In genomic region chr7:81523663-81524017, GRCm38 (mm10) we compare ENCODE assay signal across 8 mouse cellular contexts. TPM values are rescaled to one million over a fixed set of nuclear protein-coding genes. Genes with fewer than 3 reads are reported as not detected.
DNase-seq lines count a peak whose midpoint lies in the region; ATAC-seq lines count a peak whose summit lies in the region.

No protein-coding gene starts in this region.

- peak overlapping the region; percentile 80 for H3K9ac ChIP-seq in kidney, embryonic 16.5 days (replicated peaks; ENCODE audit: low read length)
- peak overlapping the region; percentile 63 for H3K9ac ChIP-seq in hindbrain, embryonic 14.5 days
- H3K9ac ChIP-seq in midbrain, embryonic 14.5 days (replicated peaks; ENCODE audit: low read length) = peak overlapping the region; percentile 79

- peak overlapping the region; percentile 97 for H3K27ac ChIP-seq in kidney, embryonic 16.5 days (ENCODE audit: low read length)
- peak overlapping the region; percentile 80 for H3K27ac ChIP-seq in brown adipose tissue, adult 24 weeks (replicated peaks; ENCODE audit: low read depth, low read length)
- H3K27ac ChIP-seq in hindbrain, embryonic 14.5 days = peak overlapping the region; percentile 96
- H3K27ac ChIP-seq in midbrain, embryonic 14.5 days (replicated peaks; ENCODE audit: low read depth, low read length) = peak overlapping the region; percentile 98

- peak overlapping the region; percentile 83 for H3K4me2 ChIP-seq in kidney, embryonic 16.5 days (replicated peaks; ENCODE audit: low read depth, low read length)
- peak overlapping the region; percentile 78 for H3K4me2 ChIP-seq in hindbrain, embryonic 14.5 days (replicated peaks)
- H3K4me2 ChIP-seq in midbrain, embryonic 14.5 days (ENCODE audit: low read length) = peak overlapping the region; percentile 66

- DNase-seq in kidney, adult 18-20 months = no peak
- no peak for DNase-seq in hindbrain, embryonic 14.5 days (ENCODE audit: low spot score)
- DNase-seq in midbrain, embryonic 14.5 days = no peak
- DNase-seq in thymus, postnatal 10 days (ENCODE audit: low spot score in 2 of 2) = no peak
- no peak for DNase-seq in layer of hippocampus, postnatal 36 days
- DNase-seq in urinary bladder, postnatal 14 days (ENCODE audit: low spot score) = no peak

- H3K27me3 ChIP-seq in kidney, embryonic 16.5 days (ENCODE audit: insufficient read depth, low read length) = no peaks in the 10 kb centered on the region
- H3K27me3 ChIP-seq in hindbrain, embryonic 14.5 days (ENCODE audit: control insufficient read depth, insufficient read depth, low read length) = no peaks in the 10 kb centered on the region
- no peaks in the 10 kb centered on the region for H3K27me3 ChIP-seq in midbrain, embryonic 14.5 days (ENCODE audit: control insufficient read depth, insufficient read depth, low read length)

- 5% methylated on average over 13 of the region's 13 CpGs for WGBS in kidney, embryonic 16.5 days
- 11% methylated on average over 13 of the region's 13 CpGs for WGBS in hindbrain, embryonic 14.5 days
- 10% methylated on average over 13 of the region's 13 CpGs for WGBS in midbrain, embryonic 14.5 days

- H3K4me1 ChIP-seq in kidney, embryonic 16.5 days (ENCODE audit: insufficient read depth, low read length) = peaks cover 18% of the 10 kb centered on the region
- H3K4me1 ChIP-seq in brown adipose tissue, adult 24 weeks (ENCODE audit: control insufficient read depth, insufficient read depth, insufficient read length, low read length) = no peaks in the 10 kb centered on the region
- H3K4me1 ChIP-seq in hindbrain, embryonic 14.5 days (replicated peaks; ENCODE audit: control insufficient read depth, insufficient read depth, low read length) = peaks cover 18% of the 10 kb centered on the region
- H3K4me1 ChIP-seq in midbrain, embryonic 14.5 days (ENCODE audit: control insufficient read depth, insufficient read depth, low read length) = peaks cover 19% of the 10 kb centered on the region

- no peaks in the 10 kb centered on the region for H3K9me3 ChIP-seq in kidney, embryonic 16.5 days (ENCODE audit: low read length)
- H3K9me3 ChIP-seq in hindbrain, embryonic 14.5 days (ENCODE audit: control insufficient read depth, low read length) = no peaks in the 10 kb centered on the region
- H3K9me3 ChIP-seq in midbrain, embryonic 14.5 days (ENCODE audit: control insufficient read depth, low read length) = no peaks in the 10 kb centered on the region

- peak overlapping the region; percentile 86 for H3K4me3 ChIP-seq in kidney, embryonic 16.5 days (ENCODE audit: low read length)
- peak overlapping the region; percentile 88 for H3K4me3 ChIP-seq in brown adipose tissue, adult 24 weeks (ENCODE audit: insufficient read depth, low read depth, low read length)
- H3K4me3 ChIP-seq in hindbrain, embryonic 14.5 days (replicated peaks; ENCODE audit: low read length) = peak overlapping the region; percentile 55
- H3K4me3 ChIP-seq in midbrain, embryonic 14.5 days (replicated peaks; ENCODE audit: low read depth, low read length) = peak overlapping the region; percentile 69

- H3K36me3 ChIP-seq in kidney, embryonic 16.5 days (ENCODE audit: insufficient read depth, low read length) = peaks cover 3% of the 10 kb centered on the region; the same call in 1 of the 2 replicates
- peaks cover 14% of the 10 kb centered on the region for H3K36me3 ChIP-seq in hindbrain, embryonic 14.5 days (replicated peaks; ENCODE audit: control insufficient read depth, insufficient read depth)
- peaks cover 10% of the 10 kb centered on the region for H3K36me3 ChIP-seq in midbrain, embryonic 14.5 days (ENCODE audit: control insufficient read depth, insufficient read depth, low read length)

- ATAC-seq in kidney, embryonic 16.5 days (ENCODE audit: low FRiP score, low TSS enrichment) = no peak
- ATAC-seq in hindbrain, embryonic 14.5 days (ENCODE audit: low FRiP score) = no peak; the same call in 1 of the 2 replicates
- ATAC-seq in midbrain, embryonic 14.5 days (ENCODE audit: low FRiP score, low TSS enrichment) = no peak; the same call in 1 of the 2 replicates

RNA-seq across cellular contexts. Expression of gene BC048679, which starts 25.6 kb away (rescaled TPM):
- polyA plus RNA-seq in kidney, embryonic 16.5 days (2015; fragmentation: Nextera tagmentation; extraction: Ambion mirVana) = not detected in 2 replicates
- not detected in 2 replicates for polyA plus RNA-seq in brown adipose tissue, adult 24 weeks (2012; ENCODE audit: insufficient read depth, insufficient read length, missing spikeins)
- not detected in 2 replicates for polyA plus RNA-seq in hindbrain, embryonic 14.5 days (2014; fragmentation: Nextera tagmentation; extraction: Ambion mirVana)
- polyA plus RNA-seq in midbrain, embryonic 14.5 days (2014; fragmentation: Nextera tagmentation; extraction: Ambion mirVana) = not detected in 2 replicates
- not detected for total RNA-seq in layer of hippocampus, postnatal 36 days (2021)

RNA-seq across cellular contexts. Expression of gene Ap3b2, which starts 29.9 kb away (rescaled TPM):
- 1.0 and 1.5 TPM in 2 replicates for polyA plus RNA-seq in kidney, embryonic 16.5 days (2015; fragmentation: Nextera tagmentation; extraction: Ambion mirVana)
- polyA plus RNA-seq in brown adipose tissue, adult 24 weeks (2012; ENCODE audit: insufficient read depth, insufficient read length, missing spikeins) = not detected in 2 replicates
- polyA plus RNA-seq in hindbrain, embryonic 14.5 days (2014; fragmentation: Nextera tagmentation; extraction: Ambion mirVana) = 120 and 128 TPM in 2 replicates
- polyA plus RNA-seq in midbrain, embryonic 14.5 days (2014; fragmentation: Nextera tagmentation; extraction: Ambion mirVana) = 125 and 138 TPM in 2 replicates
- total RNA-seq in layer of hippocampus, postnatal 36 days (2021) = 100 to 1,000 TPM; 163 to 170 TPM

RNA-seq across cellular contexts. Expression of gene Fsd2, which starts 43.1 kb away (rescaled TPM):
- polyA plus RNA-seq in kidney, embryonic 16.5 days (2015; fragmentation: Nextera tagmentation; extraction: Ambion mirVana) = 0.19 and 0.27 TPM in 2 replicates
- polyA plus RNA-seq in brown adipose tissue, adult 24 weeks (2012; ENCODE audit: insufficient read depth, insufficient read length, missing spikeins) = 18.0 and 18.9 TPM in 2 replicates
- polyA plus RNA-seq in hindbrain, embryonic 14.5 days (2014; fragmentation: Nextera tagmentation; extraction: Ambion mirVana) = 0.10 and 0.21 TPM in 2 replicates
- 0.07 and 0.20 TPM in 2 replicates for polyA plus RNA-seq in midbrain, embryonic 14.5 days (2014; fragmentation: Nextera tagmentation; extraction: Ambion mirVana)
- total RNA-seq in layer of hippocampus, postnatal 36 days (2021) = under 1 TPM; 0.33 to 0.35 TPM

RNA-seq across cellular contexts. Expression of gene Whamm, which starts 47.4 kb away (rescaled TPM):
- 1.2 and 3.4 TPM in 2 replicates for polyA plus RNA-seq in kidney, embryonic 16.5 days (2015; fragmentation: Nextera tagmentation; extraction: Ambion mirVana)
- 10.7 and 12.9 TPM in 2 replicates for polyA plus RNA-seq in brown adipose tissue, adult 24 weeks (2012; ENCODE audit: insufficient read depth, insufficient read length, missing spikeins)
- 8.5 and 9.9 TPM in 2 replicates for polyA plus RNA-seq in hindbrain, embryonic 14.5 days (2014; fragmentation: Nextera tagmentation; extraction: Ambion mirVana)
- polyA plus RNA-seq in midbrain, embryonic 14.5 days (2014; fragmentation: Nextera tagmentation; extraction: Ambion mirVana) = 9.9 and 10.1 TPM in 2 replicates
- total RNA-seq in layer of hippocampus, postnatal 36 days (2021) = 10 to 100 TPM; 17.9 to 19.7 TPM

Comparison
In these comparisons a context has a peak if more than half of its experiments do, and no peak if none do; other contexts are left out.
1. RNA of gene Ap3b2, which starts 29.9 kb away (polyA plus RNA-seq): 125 to 138 TPM in midbrain, embryonic 14.5 days and 120 to 128 TPM in hindbrain, embryonic 14.5 days; 1.0 to 1.5 TPM in kidney, embryonic 16.5 days and not detected in brown adipose tissue, adult 24 weeks; every median in the first group is over 10 times any median in the second.
2. RNA of gene Fsd2, which starts 43.1 kb away (polyA plus RNA-seq): 18.0 to 18.9 TPM in brown adipose tissue, adult 24 weeks; 0.19 to 0.27 TPM in kidney, embryonic 16.5 days, 0.10 to 0.21 TPM in hindbrain, embryonic 14.5 days and 0.07 to 0.20 TPM in midbrain, embryonic 14.5 days; every median in the first group is over 10 times any median in the second.
3. Peak in every context shown above with its lines, with median percentiles within 50 percentile points of each other: H3K27ac ChIP-seq, H3K4me2 ChIP-seq, H3K4me3 ChIP-seq and H3K9ac ChIP-seq.